Mouse (Mus musculus) ES-E14 (cell line): Measurements from ENCODE around the gene Kcnip1.

ENCODE experiments used
- HCFC1 ChIP-seq: IDR thresholded peaks from 2 replicates; pipeline ENCODE4 v1.6.1; 2012; ENCODE audit warnings: low read length, inconsistent platforms, borderline replicate concordance; ENCODE audit not compliant: insufficient read depth
- MAFK ChIP-seq: IDR thresholded peaks from 2 replicates; pipeline ENCODE4 v1.6.1; 2014; ENCODE audit warnings: mild to moderate bottlenecking, low read depth, low read length, inconsistent platforms; ENCODE audit not compliant: insufficient read depth

DNA sequence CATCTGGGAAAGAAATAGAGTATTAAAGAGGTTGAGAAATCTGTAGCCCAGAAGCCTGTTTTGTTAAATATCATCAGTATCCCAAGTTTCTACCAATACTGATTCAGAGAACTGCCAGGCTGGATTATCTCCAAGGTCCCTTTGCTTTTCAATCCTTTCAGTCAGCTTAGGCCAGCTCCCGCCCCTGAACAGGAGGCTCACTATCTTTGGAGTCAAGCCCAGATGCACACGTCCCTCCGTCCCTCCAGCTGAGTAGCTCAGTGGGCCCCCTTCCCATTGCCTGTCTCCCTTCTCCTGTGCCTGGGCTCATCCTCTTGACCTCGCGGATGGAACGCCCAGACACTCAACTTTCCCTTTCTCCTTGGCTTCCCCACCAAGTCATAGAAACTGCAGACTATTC is 65.6 kb downstream of the Kcnip1 start:
- TF ChIP-seq HCFC1 (no peak), MAFK (no peak)
